Mouse (Mus musculus) adrenal gland, postnatal 36 days (tissue): ENCODE measurements around the gene Fars2. TPM values are rescaled to one million over a fixed set of nuclear protein-coding genes. Genes with fewer than 3 reads are reported as not detected.

Experiments
- DNase-seq, 2 experiments: peaks; one replicate each; pipeline ENCODE4 v3.0.0; 2021; ENCODE audit warnings: mixed read lengths in 1 of 2
- total RNA-seq, 2 experiments: library from RNA; stranded (reverse); gene quantifications; 2 replicates each; pipeline ENCODE4 v1.2.3; 2021

The Fars2 gene
- total RNA-seq, 2 experiments from 2014 or later: 80.9 to 94.7 TPM

GRCm38 (mm10) chr13:36696351-36696771, 579.1 kb downstream of the Fars2 start:
- DNase-seq: peak; percentile 90 to 94

- no peak for DNase-seq
Measured at GRCm38 (mm10) chr13:36707088-36707690, 590.0 kb downstream of the Fars2 start.

- no peak for DNase-seq
Measured at GRCm38 (mm10) chr13:36714101-36714500, 596.9 kb downstream of the Fars2 start.

GRCm38 (mm10) chr13:36716708-36717107, 599.5 kb downstream of the Fars2 start:
- no peak for DNase-seq

GRCm38 (mm10) chr13:36717376-36717775, 600.2 kb downstream of the Fars2 start:
- no peak for DNase-seq

- DNase-seq: no peak
Measured at GRCm38 (mm10) chr13:36720297-36721017, 603.2 kb downstream of the Fars2 start.

GRCm38 (mm10) chr13:36722309-36722708, 605.1 kb downstream of the Fars2 start:
- no peak for DNase-seq

GRCm38 (mm10) chr13:36723726-36724300, 606.6 kb downstream of the Fars2 start:
- DNase-seq: no peak

- peak in 1 of 2 experiments; percentile 17 for DNase-seq
Measured at GRCm38 (mm10) chr13:36724533-36725470, 607.6 kb downstream of the Fars2 start.

- DNase-seq: no peak
Measured at GRCm38 (mm10) chr13:36725881-36726280, 608.7 kb downstream of the Fars2 start.

- no peak for DNase-seq
Measured at GRCm38 (mm10) chr13:36726551-36726950, 609.3 kb downstream of the Fars2 start.

- peak in 1 of 2 experiments; percentile 11 for DNase-seq
Measured at GRCm38 (mm10) chr13:36726951-36727778, 610.0 kb downstream of the Fars2 start.

GRCm38 (mm10) chr13:36727779-36728470, 610.7 kb downstream of the Fars2 start:
- DNase-seq: no peak

GRCm38 (mm10) chr13:36728509-36728908, 611.3 kb downstream of the Fars2 start:
- DNase-seq: no peak

- no peak for DNase-seq
Measured at GRCm38 (mm10) chr13:36729731-36730340, 612.6 kb downstream of the Fars2 start.

- DNase-seq: no peak
Measured at GRCm38 (mm10) chr13:36730341-36730761, 613.1 kb downstream of the Fars2 start.

- DNase-seq: peak in 1 of 2 experiments; percentile 32
Measured at GRCm38 (mm10) chr13:36731016-36731930, 614.1 kb downstream of the Fars2 start.

- no peak for DNase-seq
Measured at GRCm38 (mm10) chr13:36731931-36732461, 614.8 kb downstream of the Fars2 start.
